Mouse (Mus musculus): ENCODE data around the gene Amph.

DNA sequence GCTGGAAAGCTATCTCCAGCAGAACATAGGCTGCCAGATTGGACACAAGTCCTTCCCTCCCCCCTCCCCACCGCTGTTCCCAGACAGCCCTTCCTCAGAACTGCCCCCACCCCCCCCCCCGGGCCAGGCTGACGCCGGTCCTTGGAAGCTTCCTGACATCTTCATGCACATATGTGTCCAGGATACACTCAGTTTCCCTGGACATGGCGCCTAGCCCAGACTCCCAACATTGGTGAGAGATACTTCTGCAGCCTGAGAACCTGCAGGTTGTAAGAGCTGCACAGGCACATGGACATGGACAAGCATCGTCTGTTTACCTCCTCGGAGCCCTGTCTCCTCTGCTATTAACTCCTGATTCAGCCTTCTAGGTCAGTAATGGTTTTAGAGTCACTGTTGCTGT, 213.1 kb downstream of the Amph start:
- TF ChIP-seq CTCF (IDR thresholded peaks at IDR 0.05; ENCODE audit: extremely low read depth, insufficient read length, insufficient replicate concordance, low read depth, low read length) (no peak), POLR2A (IDR thresholded peaks at IDR 0.05; ENCODE audit: low read depth, low read length) (no peak)
